Mouse (Mus musculus) liver, embryonic 13.5 days (tissue): ENCODE results near the gene Ccdc148. TPM values are rescaled to one million over a fixed set of nuclear protein-coding genes. Genes with fewer than 3 reads are reported as not detected.

Source experiments
- ATAC-seq: fragments of 200-750 bp; cut with Nextera tagmentation; 2 replicates; pipeline ENCODE4 v1.8.0; 2017; ENCODE audit warnings: low read depth, mild to moderate bottlenecking, moderate number of reproducible peaks, moderate library complexity
- DNase-seq: peaks from one replicate; pipeline ENCODE4 v3.0.0; 2022
- H3K27ac ChIP-seq: fragments of 300-500 bp; sonication (generic); 2 replicates; pipeline ENCODE4 v1.5.1; 2015; ENCODE audit warnings: moderate library complexity, mild to moderate bottlenecking, inconsistent platforms
- H3K27me3 ChIP-seq: fragments of 300-500 bp; sonication (generic); 2 replicates; pipeline ENCODE4 v1.6.1; 2015; ENCODE audit warnings: mild to moderate bottlenecking, inconsistent platforms
- H3K36me3 ChIP-seq: fragments of 300-500 bp; sonication (generic); 2 replicates; pipeline ENCODE4 v1.6.1; 2015; ENCODE audit warnings: mild to moderate bottlenecking, inconsistent platforms
- H3K4me1 ChIP-seq: fragments of 300-500 bp; sonication (generic); replicated peaks from 2 replicates; pipeline ENCODE4 v1.6.1; 2015; ENCODE audit warnings: inconsistent platforms
- H3K4me2 ChIP-seq: fragments of 300-500 bp; sonication (generic); 2 replicates; pipeline ENCODE4 v1.6.1; 2015; ENCODE audit warnings: inconsistent platforms, mild to moderate bottlenecking, moderate library complexity
- H3K4me3 ChIP-seq: fragments of 300-500 bp; sonication (generic); replicated peaks from 2 replicates; pipeline ENCODE4 v1.5.1; 2015; ENCODE audit warnings: mild to moderate bottlenecking, inconsistent platforms
- H3K9ac ChIP-seq: fragments of 300-500 bp; sonication (generic); 2 replicates; pipeline ENCODE4 v1.6.1; 2015; ENCODE audit warnings: mild to moderate bottlenecking, inconsistent platforms
- H3K9me3 ChIP-seq: fragments of 300-500 bp; sonication (generic); replicated peaks from 2 replicates; pipeline ENCODE4 v1.6.1; 2016; ENCODE audit warnings: inconsistent platforms
- WGBS: fragments of 180-500 bp; shearing (Covaris S2); methylation state at CpG from one replicate; pipeline ENCODE4 v1.1.7; 2015; ENCODE audit not compliant: insufficient replicate concordance; 5-methylcytosine and 5-hydroxymethylcytosine counted together
- polyA plus RNA-seq: library from polyadenylated mRNA; unstranded; fragments of >200 nt; fragmentation: Nextera tagmentation; extraction: Ambion mirVana; gene quantifications from 2 replicates; pipeline ENCODE4 v1.2.1, GENCODE M21; 2015

Gene Ccdc148
- polyA plus RNA-seq, 1 experiment from 2014 or later, result 0.25 TPM

DNA sequence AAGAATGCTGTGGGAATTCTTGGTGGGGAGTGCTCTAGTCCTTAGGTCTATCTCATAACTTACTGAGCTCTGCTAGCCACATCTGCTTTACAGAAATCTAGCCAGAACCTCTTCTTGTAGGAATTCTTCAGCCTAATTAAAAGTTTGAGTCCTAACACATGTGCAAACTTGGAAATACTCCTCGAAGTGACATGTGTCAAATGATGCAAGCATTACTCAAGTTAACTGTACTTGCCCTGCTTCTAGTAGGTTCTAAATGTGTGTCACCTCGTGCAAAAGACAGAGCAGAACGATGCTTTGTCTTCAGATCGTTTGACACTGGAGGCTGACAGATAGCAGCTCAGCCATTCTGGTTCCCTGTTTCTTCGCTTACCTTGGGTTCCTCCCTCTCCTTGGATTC is 32.6 kb upstream of the Ccdc148 start:
- ATAC-seq (no peak), DNase-seq (no peak)
- Histone ChIP-seq H3K4me1 (no peaks in the 10 kb centered on the region; the same call in 1 of the 2 replicates), H3K4me3 (no peak overlapping the region), H3K9me3 (no peaks in the 10 kb centered on the region), H3K36me3 (no peaks in the 10 kb centered on the region), H3K4me2 (no peak overlapping the region), H3K27ac (no peak overlapping the region), H3K9ac (no peak overlapping the region), H3K27me3 (no peaks in the 10 kb centered on the region)
- 62% methylated on average over 5 of the region's 5 CpGs for WGBS

DNA sequence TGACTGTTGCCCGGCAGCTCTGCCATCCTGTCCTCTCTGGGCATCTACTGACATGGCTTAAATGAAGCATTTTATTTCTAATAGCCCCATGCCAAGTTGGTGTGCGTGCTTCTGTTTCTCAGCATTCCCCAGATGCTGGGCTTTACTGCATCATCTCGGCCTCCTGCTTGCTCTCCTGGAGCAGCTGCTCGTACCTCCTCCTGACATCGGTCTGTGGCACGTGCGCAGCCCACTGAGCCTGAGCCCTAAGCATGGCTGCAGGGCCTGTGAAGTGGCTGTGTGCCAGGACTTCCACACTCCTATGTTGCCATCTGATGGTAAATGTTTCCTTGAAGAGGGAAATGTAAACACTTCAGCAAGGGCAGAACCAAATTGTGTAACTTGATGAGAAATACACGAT is 31.0 kb upstream of the Ccdc148 start:
- Histone ChIP-seq H3K9me3 (no peaks in the 10 kb centered on the region), H3K27me3 (no peaks in the 10 kb centered on the region), H3K4me3 (no peak overlapping the region), H3K4me1 (no peaks in the 10 kb centered on the region; the same call in 1 of the 2 replicates), H3K9ac (no peak overlapping the region), H3K36me3 (peaks cover 10% of the 10 kb centered on the region), H3K27ac (no peak overlapping the region), H3K4me2 (no peak overlapping the region)
- 81% methylated on average over 8 of the region's 8 CpGs for WGBS
- ATAC-seq, result no peak
- no peak for DNase-seq

DNA sequence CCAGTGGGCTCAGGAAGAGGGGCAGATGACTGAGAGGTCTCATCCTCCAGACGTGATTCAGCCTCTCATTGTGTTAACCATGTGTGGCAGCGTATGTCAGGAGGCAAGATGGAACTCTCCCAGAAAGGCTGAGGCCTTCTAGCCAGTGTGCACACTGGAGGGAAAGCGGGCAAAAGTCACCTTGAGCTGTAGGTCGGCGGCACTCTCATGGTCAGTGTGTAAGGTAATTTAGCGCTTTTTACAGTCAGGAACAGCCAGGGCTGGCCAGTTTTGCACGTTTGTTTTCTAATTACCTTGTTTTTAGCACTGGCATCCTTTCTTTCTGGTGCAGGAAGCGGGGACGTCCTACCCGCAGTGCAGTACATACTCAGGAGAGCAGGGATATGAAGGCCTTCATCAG is 29.7 kb upstream of the Ccdc148 start:
- Histone ChIP-seq H3K36me3 (peaks cover 10% of the 10 kb centered on the region), H3K27me3 (no peaks in the 10 kb centered on the region), H3K4me1 (no peaks in the 10 kb centered on the region; the same call in 1 of the 2 replicates), H3K9me3 (no peaks in the 10 kb centered on the region), H3K4me3 (no peak overlapping the region), H3K4me2 (no peak overlapping the region), H3K27ac (no peak overlapping the region), H3K9ac (no peak overlapping the region)
- ATAC-seq, result no peak
- DNase-seq, result no peak
- 81% methylated on average over 10 of the region's 10 CpGs for WGBS

DNA sequence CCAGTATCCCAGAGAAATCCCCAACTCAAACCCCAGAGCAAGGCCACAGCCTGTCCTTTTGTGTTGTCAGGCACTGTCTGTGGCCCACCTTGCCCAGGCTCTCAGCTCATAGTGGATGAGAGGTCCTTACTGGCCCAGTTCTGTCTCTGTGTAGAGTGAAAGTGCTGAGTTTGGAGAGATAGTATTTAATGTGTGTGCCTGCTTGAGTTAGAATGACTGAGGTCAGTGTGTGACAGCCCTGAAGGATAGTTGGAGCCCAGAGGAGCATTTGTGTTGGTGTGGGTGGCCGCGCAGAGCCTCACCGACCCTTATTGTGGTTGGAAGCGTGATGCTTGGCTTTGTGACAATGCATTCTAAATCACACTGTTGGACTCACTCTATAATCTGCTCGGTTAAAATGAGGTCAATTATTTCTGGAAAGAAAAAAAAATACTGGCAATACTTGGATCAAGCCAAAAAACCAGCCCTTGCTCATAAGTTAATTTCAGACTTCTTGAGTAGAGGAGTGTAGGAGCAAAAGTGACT is 29.2 kb upstream of the Ccdc148 start:
- no peak overlapping the region for H3K4me3 ChIP-seq
- H3K9ac ChIP-seq, result no peak overlapping the region
- no peaks in the 10 kb centered on the region for H3K9me3 ChIP-seq
- 80% methylated on average over 5 of the region's 5 CpGs for WGBS
- ATAC-seq, result no peak
- H3K4me1 ChIP-seq, result no peaks in the 10 kb centered on the region; the same call in 1 of the 2 replicates
- no peak for DNase-seq
- H3K4me2 ChIP-seq, result no peak overlapping the region
- H3K27ac ChIP-seq, result no peak overlapping the region
- H3K36me3 ChIP-seq, result peaks cover 10% of the 10 kb centered on the region
- H3K27me3 ChIP-seq, result no peaks in the 10 kb centered on the region

DNA sequence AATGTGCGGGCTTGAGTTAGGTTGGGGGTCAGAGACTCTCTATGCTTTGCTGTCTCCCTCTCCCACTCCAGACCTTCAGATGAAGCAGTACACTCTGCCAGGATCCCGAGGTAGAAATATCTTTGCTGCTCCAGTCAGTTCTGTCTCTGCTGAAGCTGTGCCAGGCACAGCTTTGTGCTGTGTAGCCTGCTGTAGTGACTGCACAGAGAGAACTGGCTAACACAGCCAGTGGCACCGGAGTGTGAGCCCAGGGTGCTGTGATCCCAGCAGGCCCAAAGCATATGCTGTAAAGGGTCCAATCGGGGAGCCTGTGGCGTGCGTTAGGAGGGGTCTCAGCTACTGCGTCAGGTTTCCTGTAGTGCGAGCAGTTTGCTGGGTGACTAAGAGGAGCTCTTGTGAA is 27.8 kb upstream of the Ccdc148 start:
- Histone ChIP-seq H3K27ac (no peak overlapping the region), H3K9me3 (no peaks in the 10 kb centered on the region), H3K4me3 (no peak overlapping the region), H3K27me3 (no peaks in the 10 kb centered on the region), H3K36me3 (peaks cover 10% of the 10 kb centered on the region), H3K4me1 (peaks cover 4% of the 10 kb centered on the region; the same call in 1 of the 2 replicates), H3K9ac (no peak overlapping the region), H3K4me2 (no peak overlapping the region)
- WGBS, result 79% methylated on average over 8 of the region's 8 CpGs
- no peak for ATAC-seq
- DNase-seq, result no peak

DNA sequence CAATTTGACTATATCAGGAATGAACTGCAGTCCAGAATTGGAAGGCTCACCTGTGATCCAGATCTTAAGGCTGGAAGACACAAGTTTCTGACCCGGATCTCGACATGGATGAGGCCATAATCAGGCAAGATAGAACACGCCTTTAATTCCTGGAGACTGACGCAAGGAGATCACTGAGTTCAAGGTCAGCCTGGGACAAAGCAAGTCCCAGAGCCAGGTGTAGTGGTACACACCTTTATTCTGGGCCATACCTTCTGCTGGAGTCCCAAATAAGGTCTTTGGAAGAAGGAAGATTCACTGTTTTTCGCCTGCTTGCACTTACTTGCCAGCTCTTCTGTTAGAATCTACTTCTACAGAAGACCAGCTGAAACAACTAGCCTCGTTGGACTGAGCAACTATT is 26.5 kb upstream of the Ccdc148 start:
- Histone ChIP-seq H3K36me3 (peaks cover 10% of the 10 kb centered on the region), H3K4me1 (peaks cover 6% of the 10 kb centered on the region; the same call in 1 of the 2 replicates), H3K27ac (no peak overlapping the region), H3K9me3 (no peaks in the 10 kb centered on the region), H3K9ac (no peak overlapping the region), H3K4me2 (no peak overlapping the region), H3K27me3 (no peaks in the 10 kb centered on the region), H3K4me3 (no peak overlapping the region)
- WGBS, result 75% methylated on average over 6 of the region's 6 CpGs
- DNase-seq (no peak), ATAC-seq (no peak)

DNA sequence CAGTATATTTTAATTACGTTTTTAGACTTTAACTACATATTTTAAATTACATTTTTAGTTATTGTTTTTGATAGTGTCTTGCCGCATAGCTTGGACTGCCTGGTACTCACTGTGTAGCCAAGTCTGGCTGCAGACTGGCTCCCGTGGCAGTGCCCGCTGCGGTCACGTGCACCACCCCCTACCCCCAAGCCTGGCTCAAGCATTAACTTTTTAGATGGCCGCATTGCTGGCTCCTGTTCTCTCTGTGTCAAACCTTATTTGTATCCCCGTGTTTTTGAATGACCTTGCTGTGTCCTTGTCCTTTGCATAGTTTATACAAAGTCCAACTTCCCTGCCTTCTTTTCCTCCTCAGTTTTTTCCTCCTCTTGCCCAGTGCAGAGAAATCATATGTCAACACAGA is 25.6 kb upstream of the Ccdc148 start:
- H3K4me2 ChIP-seq, result no peak overlapping the region
- no peaks in the 10 kb centered on the region for H3K9me3 ChIP-seq
- DNase-seq, result no peak
- H3K4me1 ChIP-seq, result peaks cover 6% of the 10 kb centered on the region; the same call in 1 of the 2 replicates
- ATAC-seq, result no peak
- H3K9ac ChIP-seq, result no peak overlapping the region
- H3K27ac ChIP-seq, result no peak overlapping the region
- H3K36me3 ChIP-seq, result peaks cover 10% of the 10 kb centered on the region
- WGBS, result 81% methylated on average over 8 of the region's 8 CpGs
- H3K4me3 ChIP-seq, result no peak overlapping the region
- H3K27me3 ChIP-seq, result no peaks in the 10 kb centered on the region

DNA sequence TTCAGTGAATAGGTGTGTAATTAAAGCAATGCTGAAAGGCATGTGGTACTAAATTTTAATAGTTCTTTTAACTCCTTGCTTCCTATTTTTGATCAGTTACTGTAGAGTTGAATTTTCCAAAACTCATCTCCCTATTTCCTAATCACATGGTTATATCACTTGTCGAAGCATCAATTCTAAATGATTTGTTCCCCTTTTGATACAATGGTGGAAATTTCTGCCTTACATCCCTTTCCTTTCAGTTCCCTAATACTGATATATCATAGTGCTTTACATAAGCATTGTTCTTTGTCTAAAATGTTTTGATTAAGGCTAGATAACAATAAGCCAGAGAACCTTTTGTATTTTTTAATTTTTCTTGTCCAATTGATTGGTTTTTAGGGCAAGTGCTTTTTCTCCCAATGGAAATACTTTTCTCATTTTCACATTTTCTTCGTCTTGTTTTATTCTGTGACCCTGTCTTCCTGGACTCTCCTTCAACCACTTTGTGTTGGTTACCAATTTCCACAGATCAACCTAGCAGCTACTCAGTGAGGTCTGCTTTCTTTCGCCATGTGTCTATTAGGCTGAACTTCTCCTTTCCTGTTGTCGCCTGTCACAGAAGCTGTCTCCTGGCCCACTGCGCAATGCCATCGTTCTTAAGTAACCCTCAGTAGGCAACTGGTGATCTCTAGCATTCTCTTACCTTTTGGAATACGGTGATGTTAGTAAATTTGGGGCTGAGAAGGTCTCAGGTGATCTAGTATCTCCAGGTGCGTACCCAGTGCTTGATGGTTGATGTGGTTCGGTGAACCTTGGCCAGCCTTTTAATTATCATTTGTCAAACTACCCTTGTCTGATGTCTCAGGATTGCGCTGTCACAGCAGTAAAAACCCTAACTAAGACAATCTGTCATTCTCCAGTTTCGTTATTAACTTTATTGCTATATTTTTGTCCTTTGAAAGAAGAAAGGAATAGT is 23.9 kb upstream of the Ccdc148 start:
- no peak overlapping the region for H3K27ac ChIP-seq
- DNase-seq (no peak), ATAC-seq (no peak)
- H3K9ac ChIP-seq, result no peak overlapping the region
- peaks cover 18% of the 10 kb centered on the region for H3K4me1 ChIP-seq
- H3K9me3 ChIP-seq, result no peaks in the 10 kb centered on the region
- H3K4me3 ChIP-seq, result no peak overlapping the region
- no peaks in the 10 kb centered on the region for H3K27me3 ChIP-seq
- H3K36me3 ChIP-seq, result peaks cover 10% of the 10 kb centered on the region
- no peak overlapping the region for H3K4me2 ChIP-seq
- WGBS, result 67% methylated on average over 11 of the region's 11 CpGs

DNA sequence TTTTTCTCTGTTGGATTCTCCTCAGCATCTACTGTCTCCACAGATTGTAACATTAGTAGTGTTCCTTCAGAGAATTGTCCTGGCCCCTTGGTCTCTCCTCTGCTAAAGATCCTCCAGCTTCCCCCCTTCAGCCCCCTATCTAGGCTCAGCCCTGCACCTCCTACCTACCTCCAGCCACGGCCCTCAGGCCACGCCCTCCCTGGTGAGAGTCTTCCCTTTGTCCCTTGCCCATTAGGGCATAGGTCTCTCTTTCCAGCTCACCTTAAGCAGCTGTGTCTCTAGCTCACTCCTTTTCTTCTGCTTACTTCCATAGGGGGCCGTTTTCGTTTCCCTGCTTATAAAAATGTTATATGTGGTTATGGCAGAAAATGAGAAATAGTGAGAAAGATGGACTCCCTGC is 23.1 kb upstream of the Ccdc148 start:
- Histone ChIP-seq H3K36me3 (peaks cover 10% of the 10 kb centered on the region), H3K4me3 (no peak overlapping the region), H3K27me3 (no peaks in the 10 kb centered on the region), H3K4me1 (peaks cover 25% of the 10 kb centered on the region), H3K9ac (no peak overlapping the region), H3K9me3 (no peaks in the 10 kb centered on the region), H3K27ac (no peak overlapping the region), H3K4me2 (no peak overlapping the region)
- ATAC-seq, result no peak
- 57% methylated on average over 4 of the region's 4 CpGs for WGBS
- no peak for DNase-seq

DNA sequence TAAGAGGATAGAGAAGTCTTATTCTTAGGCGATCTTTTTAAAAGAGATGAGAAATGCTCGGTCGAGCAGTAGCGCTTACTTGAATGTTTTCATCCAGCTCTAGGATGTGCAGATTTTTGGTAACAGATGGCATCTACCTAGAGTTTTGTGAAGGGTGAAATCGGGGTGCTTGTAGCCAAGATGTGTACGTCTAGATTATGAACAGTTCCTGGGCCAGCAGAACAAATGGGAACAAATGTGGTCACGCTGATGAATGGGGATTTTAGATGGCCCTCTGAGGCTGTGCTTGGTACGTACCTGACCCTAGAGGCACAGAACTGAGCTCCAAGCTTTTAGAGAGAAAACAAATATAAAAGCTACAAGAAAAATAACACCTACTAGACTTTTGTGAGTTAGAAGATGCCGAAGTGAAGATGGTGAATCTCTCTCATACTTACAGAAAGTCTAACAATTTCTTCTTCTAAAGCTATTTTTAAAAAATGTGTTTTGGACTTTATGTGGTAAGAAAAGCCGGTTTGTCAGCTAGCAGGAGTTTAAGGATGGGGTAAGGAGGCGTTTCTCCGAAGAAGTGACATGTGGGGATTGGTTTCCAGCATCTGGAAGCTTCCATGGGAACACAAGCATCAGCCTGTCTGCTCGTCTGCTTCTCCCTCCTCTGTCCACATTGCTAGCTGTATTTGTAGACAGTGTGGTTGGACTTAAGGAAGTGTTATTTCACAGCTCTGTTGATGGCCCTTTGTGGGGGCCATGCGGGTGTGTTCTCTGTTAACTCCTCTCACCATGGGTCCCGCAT is 21.0 kb upstream of the Ccdc148 start:
- Histone ChIP-seq H3K9ac (no peak overlapping the region), H3K9me3 (no peaks in the 10 kb centered on the region), H3K27ac (no peak overlapping the region), H3K4me1 (peaks cover 31% of the 10 kb centered on the region), H3K4me2 (no peak overlapping the region), H3K36me3 (no peaks in the 10 kb centered on the region), H3K4me3 (no peak overlapping the region), H3K27me3 (no peaks in the 10 kb centered on the region)
- no peak for ATAC-seq
- no peak for DNase-seq
- 73% methylated on average over 15 of the region's 15 CpGs for WGBS

DNA sequence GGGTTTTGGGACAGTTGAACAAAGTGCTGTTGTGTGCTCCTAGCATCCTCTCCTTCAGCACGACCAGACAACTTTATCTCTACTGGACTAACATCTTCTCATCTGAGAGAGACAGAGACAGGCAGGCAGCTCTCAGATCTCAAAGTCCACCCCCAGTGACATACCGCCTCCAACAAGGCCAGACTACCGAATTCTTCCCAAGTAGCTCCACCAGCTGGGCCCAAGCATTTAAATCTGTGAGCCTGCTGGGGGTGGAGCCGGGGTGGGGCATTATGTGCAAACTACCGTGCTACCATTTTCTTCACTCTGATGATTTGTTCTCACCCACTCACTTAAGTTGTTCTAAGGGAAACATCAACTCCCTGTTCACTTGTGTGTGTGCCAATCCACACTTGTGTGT is 19.0 kb upstream of the Ccdc148 start:
- Histone ChIP-seq H3K4me1 (peaks cover 38% of the 10 kb centered on the region), H3K27ac (no peak overlapping the region), H3K27me3 (no peaks in the 10 kb centered on the region), H3K36me3 (no peaks in the 10 kb centered on the region), H3K4me3 (no peak overlapping the region), H3K9me3 (no peaks in the 10 kb centered on the region), H3K4me2 (no peak overlapping the region), H3K9ac (no peak overlapping the region)
- no peak for DNase-seq
- 52% methylated on average over 5 of the region's 5 CpGs for WGBS
- no peak for ATAC-seq
